Mouse (Mus musculus): ENCODE measurements around the gene Gm8453. TPM values are rescaled to one million over a fixed set of nuclear protein-coding genes. Genes with fewer than 3 reads are reported as not detected.

Gm8453 gene
- not detected in 2 replicates for polyA plus RNA-seq (2012; rRNA removed; ENCODE audit: low replicate concordance)

DNA sequence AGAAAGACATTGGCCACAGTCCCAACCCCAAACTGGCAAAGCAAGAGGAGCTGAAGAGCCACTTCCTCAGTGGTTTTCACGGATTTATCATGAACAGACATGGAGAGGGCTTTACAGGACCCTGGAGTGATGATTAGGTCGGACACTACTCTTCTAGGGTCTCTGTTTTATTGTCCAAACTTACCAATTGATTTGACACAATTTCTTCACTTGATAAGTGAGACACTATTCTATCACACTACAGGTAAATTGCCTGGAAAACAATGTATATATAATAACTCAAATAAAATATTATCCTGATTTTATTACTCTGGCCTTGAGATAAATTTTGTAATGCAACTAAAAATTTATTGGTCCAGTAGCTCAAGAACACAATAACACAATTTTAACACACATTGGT lies at the start of gene Gm8453:
Gene Gm8453 (minus strand): TSS at position 101 of the 400 bp plus-strand sequence.

DNA sequence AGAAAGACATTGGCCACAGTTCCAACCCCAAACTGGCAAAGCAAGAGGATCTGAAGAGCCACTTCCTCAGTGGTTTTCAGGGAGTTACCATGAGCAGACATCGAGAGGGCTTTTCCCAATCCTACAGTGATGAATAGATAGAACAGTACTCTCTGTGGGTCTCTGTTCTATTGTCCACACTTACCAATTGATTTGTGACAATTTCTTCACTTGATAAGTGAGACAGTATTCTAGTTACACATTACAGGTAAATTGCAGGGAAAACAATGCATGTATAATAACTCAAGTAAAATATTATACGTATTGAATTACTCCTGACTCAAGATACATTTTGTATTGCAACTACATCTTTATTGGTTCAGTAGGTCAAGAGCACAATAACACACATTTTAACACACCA lies 28.1 kb downstream of the Gm8453 start, which contains the start of gene Gm8653:
Gene Gm8653 (minus strand): TSS at position 101 of the 400 bp plus-strand sequence.

DNA sequence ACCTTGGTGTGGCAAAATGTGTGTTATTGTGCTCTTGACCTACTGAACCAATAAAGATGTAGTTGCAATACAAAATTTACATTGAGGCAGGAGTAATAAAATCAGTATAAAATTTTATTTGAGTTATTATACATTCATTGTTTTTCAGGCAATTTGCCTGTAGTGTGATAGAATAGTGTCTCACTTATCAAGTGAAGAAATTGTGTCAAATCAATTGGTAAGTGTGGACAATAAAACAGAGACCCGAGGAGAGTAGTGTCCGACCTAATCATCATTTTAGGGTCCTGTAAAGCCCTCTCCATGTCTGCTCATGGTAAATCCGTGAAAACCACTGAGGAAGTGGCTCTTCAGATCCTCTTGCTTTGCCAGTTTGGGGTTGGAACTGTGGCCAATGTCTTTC lies 40.2 kb downstream of the Gm8453 start, which contains the start of gene Vmn1r143:
Gene Vmn1r143 (plus strand): TSS at position 301 of the 400 bp plus-strand sequence.

Other genes starting within 250 kb of the Gm8453 start
- not detected in 2 replicates for gene Vmn1r137, start 234.9 kb downstream of the Gm8453 start, polyA plus RNA-seq (2012; rRNA removed; ENCODE audit: low replicate concordance)
- gene Vmn1r138, start 200.6 kb downstream of the Gm8453 start, polyA plus RNA-seq (2012; rRNA removed; ENCODE audit: low replicate concordance): not detected in 2 replicates
- not detected in 2 replicates for gene Gm6176, start 173.2 kb downstream of the Gm8453 start, polyA plus RNA-seq (2012; rRNA removed; ENCODE audit: low replicate concordance)
- not detected in 2 replicates for gene Vmn1r139, start 160.4 kb downstream of the Gm8453 start, polyA plus RNA-seq (2012; rRNA removed; ENCODE audit: low replicate concordance)
- not detected in 2 replicates for gene Gm16451, start 111.2 kb downstream of the Gm8453 start, polyA plus RNA-seq (2012; rRNA removed; ENCODE audit: low replicate concordance)
- not detected in 2 replicates for gene Gm10666, start 94.7 kb downstream of the Gm8453 start, polyA plus RNA-seq (2012; rRNA removed; ENCODE audit: low replicate concordance)
- gene Vmn1r142, start 65.4 kb downstream of the Gm8453 start, polyA plus RNA-seq (2012; rRNA removed; ENCODE audit: low replicate concordance): not detected in 2 replicates
- not detected in 2 replicates for gene Vmn1r143, start 40.1 kb downstream of the Gm8453 start, polyA plus RNA-seq (2012; rRNA removed; ENCODE audit: low replicate concordance)
- gene Gm8653, start 28.2 kb downstream of the Gm8453 start, polyA plus RNA-seq (2012; rRNA removed; ENCODE audit: low replicate concordance): not detected in 2 replicates
- gene Gm4187, start 100.2 kb upstream of the Gm8453 start, polyA plus RNA-seq (2012; rRNA removed; ENCODE audit: low replicate concordance): not detected in 2 replicates
- not detected in 2 replicates for gene Gm8660, start 141.6 kb upstream of the Gm8453 start, polyA plus RNA-seq (2012; rRNA removed; ENCODE audit: low replicate concordance)
- gene Vmn1r148, start 184.1 kb upstream of the Gm8453 start, polyA plus RNA-seq (2012; rRNA removed; ENCODE audit: low replicate concordance): not detected in 2 replicates
- gene Vmn1r149, start 208.7 kb upstream of the Gm8453 start, polyA plus RNA-seq (2012; rRNA removed; ENCODE audit: low replicate concordance): not detected in 2 replicates
- gene Gm10665, start 234.6 kb upstream of the Gm8453 start, polyA plus RNA-seq (2012; rRNA removed; ENCODE audit: low replicate concordance): not detected in 2 replicates